ENCODE assay signal across 8 mouse cellular contexts in genomic region chr13:30974247-30974630, GRCm38 (mm10). TPM values are rescaled to one million over a fixed set of nuclear protein-coding genes. Genes with fewer than 3 reads are reported as not detected.
DNase-seq lines count a peak whose midpoint lies in the region; ATAC-seq and TF ChIP-seq lines count a peak whose summit lies in the region.

No protein-coding gene starts in this region.

- no peaks in the 10 kb centered on the region for H3K27me3 ChIP-seq in C2C12 (ENCODE audit: control insufficient read depth, insufficient read depth, insufficient read length)
- no peaks in the 10 kb centered on the region for H3K27me3 ChIP-seq in forebrain, embryonic 12.5 days
- no peaks in the 10 kb centered on the region for H3K27me3 ChIP-seq in liver, embryonic 13.5 days

- ATAC-seq in forebrain, embryonic 12.5 days (ENCODE audit: low FRiP score) = peak; percentile 71
- peak; percentile 27 for ATAC-seq in liver, embryonic 13.5 days (ENCODE audit: low read depth)
- no peak for ATAC-seq in frontal cortex, adult (ENCODE audit: low TSS enrichment)

- H3K9ac ChIP-seq in forebrain, embryonic 12.5 days = peak overlapping the region; percentile 83
- H3K9ac ChIP-seq in liver, embryonic 13.5 days = peak overlapping the region; percentile 90

- H3K79me3 ChIP-seq in C2C12 (ENCODE audit: low read depth) = peaks cover 21% of the 10 kb centered on the region

- peaks cover 8% of the 10 kb centered on the region for H3K4me1 ChIP-seq in forebrain, embryonic 12.5 days
- peaks cover 38% of the 10 kb centered on the region for H3K4me1 ChIP-seq in liver, embryonic 13.5 days (replicated peaks)

- no peaks in the 10 kb centered on the region for H3K9me3 ChIP-seq in forebrain, embryonic 12.5 days
- H3K9me3 ChIP-seq in liver, embryonic 13.5 days (replicated peaks) = no peaks in the 10 kb centered on the region

- TF ChIP-seq CTCF in gastrocnemius, adult 2 months (IDR thresholded peaks at IDR 0.05) = no peak
- no peak for TF ChIP-seq CTCF in C2C12 (IDR thresholded peaks at IDR 0.05; ENCODE audit: control insufficient read depth, insufficient read depth, insufficient read length)

- H3K27ac ChIP-seq in gastrocnemius, adult 2 months = peak overlapping the region; percentile 95
- peak overlapping the region; percentile 80; the same call in 1 of the 2 replicates for H3K27ac ChIP-seq in forebrain, embryonic 12.5 days
- no peak overlapping the region for H3K27ac ChIP-seq in liver, embryonic 13.5 days

- peak overlapping the region; percentile 25 for H3ac ChIP-seq in C2C12 (ENCODE audit: control insufficient read depth, insufficient read length, low read depth)

- H3K79me2 ChIP-seq in C2C12 (ENCODE audit: control insufficient read depth, insufficient read depth) = peaks cover 44% of the 10 kb centered on the region

- no peak for DNase-seq in gastrocnemius, adult 2 months
- DNase-seq in gastrocnemius, postnatal 14 days = no peak
- no peak for DNase-seq in liver, embryonic 13.5 days
- DNase-seq in B cell, adult 2 months = no peak
- DNase-seq in gastrocnemius, postnatal 36 days = no peak

- intact Hi-C loops in gastrocnemius, adult 2 months (cut with DNase I) = no loop called here
- intact Hi-C loops in gastrocnemius, postnatal 14 days (cut with DNase I; ENCODE audit: low total_unique reads) = no loop called here
- intact Hi-C loops in gastrocnemius, postnatal 36 days (cut with DNase I) = loop anchor here (10.0 kb wide), 1 partner anchor 409 kb away; no protein-coding TSS in a partner anchor

- peak overlapping the region; percentile 69 for H3K4me2 ChIP-seq in forebrain, embryonic 12.5 days
- peak overlapping the region; percentile 72 for H3K4me2 ChIP-seq in liver, embryonic 13.5 days

- peak overlapping the region; percentile 93 for H3K4me3 ChIP-seq in gastrocnemius, adult 2 months
- H3K4me3 ChIP-seq in C2C12 (ENCODE audit: insufficient read depth, poor library complexity, severe bottlenecking) = peak overlapping the region; percentile 63
- peak overlapping the region; percentile 87 for H3K4me3 ChIP-seq in forebrain, embryonic 12.5 days (replicated peaks)
- H3K4me3 ChIP-seq in liver, embryonic 13.5 days (replicated peaks) = peak overlapping the region; percentile 82

- H3K36me3 ChIP-seq in C2C12 (ENCODE audit: control insufficient read depth, insufficient read depth) = no peaks in the 10 kb centered on the region
- no peaks in the 10 kb centered on the region for H3K36me3 ChIP-seq in forebrain, embryonic 12.5 days (replicated peaks)
- H3K36me3 ChIP-seq in liver, embryonic 13.5 days = no peaks in the 10 kb centered on the region

- WGBS in forebrain, embryonic 12.5 days = 20% methylated on average over 5 of the region's 5 CpGs
- WGBS in liver, embryonic 13.5 days (ENCODE audit: insufficient replicate concordance) = 20% methylated on average over 5 of the region's 5 CpGs

TF ChIP-seq in C2C12, 6 proteins besides CTCF, POLR2A, EP300 and RAD21:
- TF ChIP-seq USF1 (IDR thresholded peaks at IDR 0.05; ENCODE audit: low read depth) (no peak), MYOD1 (IDR thresholded peaks at IDR 0.05; ENCODE audit: control insufficient read depth, insufficient read length, low read depth) (no peak), FOSL1 (IDR thresholded peaks at IDR 0.05; ENCODE audit: insufficient read depth, low read length, poor library complexity, severe bottlenecking) (no peak), MYOG (IDR thresholded peaks at IDR 0.05; ENCODE audit: control insufficient read depth, extremely low read depth, insufficient read length) (no peak)

RNA-seq across cellular contexts. Expression of gene Gm5447, which starts 0.2 kb away (rescaled TPM):
- total RNA-seq in gastrocnemius, adult 2 months (2021) = not detected
- not detected for total RNA-seq in gastrocnemius, postnatal 14 days (2021)
- polyA plus RNA-seq in C2C12 (2012; fragmentation: generic; extraction: Trizol) = 0.02 TPM
- polyA plus RNA-seq in forebrain, embryonic 12.5 days (2016; fragmentation: Nextera tagmentation; extraction: Ambion mirVana) = 0.18 TPM in 1 of 2 replicates, not detected in the other
- polyA plus RNA-seq in liver, embryonic 13.5 days (2015; fragmentation: Nextera tagmentation; extraction: Ambion mirVana) = not detected in 2 replicates
- total RNA-seq in gastrocnemius, postnatal 36 days (2021) = not detected

RNA-seq across cellular contexts. Expression of gene Exoc2, which starts 0.3 kb away (rescaled TPM):
- 10 to 100 TPM; 14.2 to 15.1 TPM for total RNA-seq in gastrocnemius, adult 2 months (2021)
- total RNA-seq in gastrocnemius, postnatal 14 days (2021) = 10 to 100 TPM; 12.0 to 12.7 TPM
- 10.8 TPM for polyA plus RNA-seq in C2C12 (2012; fragmentation: generic; extraction: Trizol)
- polyA plus RNA-seq in forebrain, embryonic 12.5 days (2016; fragmentation: Nextera tagmentation; extraction: Ambion mirVana) = 42.7 and 46.5 TPM in 2 replicates
- polyA plus RNA-seq in liver, embryonic 13.5 days (2015; fragmentation: Nextera tagmentation; extraction: Ambion mirVana) = 13.5 and 17.8 TPM in 2 replicates
- 10 to 100 TPM; 11.7 to 12.9 TPM for total RNA-seq in gastrocnemius, postnatal 36 days (2021)

RNA-seq across cellular contexts. Expression of gene Hus1b, which starts 26.7 kb away (rescaled TPM):
- under 1 TPM in 1 of 2 experiments, not detected in 1; 0.28 TPM for total RNA-seq in gastrocnemius, adult 2 months (2021)
- under 1 TPM in 1 of 2 experiments, not detected in 1; 0.47 TPM for total RNA-seq in gastrocnemius, postnatal 14 days (2021)
- polyA plus RNA-seq in C2C12 (2012; fragmentation: generic; extraction: Trizol) = 0.06 TPM
- 0.17 TPM in 1 of 2 replicates, not detected in the other for polyA plus RNA-seq in forebrain, embryonic 12.5 days (2016; fragmentation: Nextera tagmentation; extraction: Ambion mirVana)
- polyA plus RNA-seq in liver, embryonic 13.5 days (2015; fragmentation: Nextera tagmentation; extraction: Ambion mirVana) = not detected in 2 replicates
- total RNA-seq in gastrocnemius, postnatal 36 days (2021) = under 1 TPM in 1 of 2 experiments, not detected in 1; 0.36 TPM
